Mouse (Mus musculus): ENCODE results near the gene Sbds. TPM values are rescaled to one million over a fixed set of nuclear protein-coding genes. Genes with fewer than 3 reads are reported as not detected.

Gene Sbds
- 48.5 and 55.1 TPM in 2 replicates for polyA plus RNA-seq (2015; fragmentation: Nextera tagmentation; extraction: Ambion mirVana)

DNA sequence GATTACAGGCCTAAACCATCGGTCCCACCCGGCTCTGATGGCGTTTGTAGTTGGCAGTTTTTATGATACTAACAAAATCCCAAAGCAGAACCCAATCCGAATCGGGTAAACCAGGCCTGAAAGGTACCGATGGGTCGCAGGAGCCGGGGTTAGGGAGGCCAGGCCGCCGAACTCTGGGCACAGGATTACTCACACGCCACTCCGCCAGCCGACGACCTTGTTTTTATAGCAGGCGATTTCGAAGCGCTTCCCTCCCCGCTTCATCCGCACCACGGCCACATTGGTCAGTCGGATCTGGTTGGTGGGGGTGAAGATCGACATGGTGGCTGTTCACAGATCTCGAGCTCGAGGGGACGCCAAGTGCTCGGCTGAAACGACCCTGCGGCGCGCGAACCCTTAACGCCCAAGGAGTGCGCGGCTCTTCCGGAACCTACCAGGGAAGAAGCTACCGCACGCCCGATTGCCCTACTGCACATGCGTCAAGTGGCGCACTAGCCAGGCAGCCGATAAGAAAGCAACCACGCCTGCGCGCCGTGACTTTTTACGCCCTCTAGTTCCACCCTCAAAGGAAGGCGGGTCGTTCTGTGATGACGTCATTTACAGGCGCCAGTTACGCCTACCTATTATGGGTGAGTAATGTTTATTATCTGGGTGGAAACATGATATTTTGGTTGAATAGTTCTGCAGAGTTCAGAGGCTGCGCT lies at the start of gene Sbds, which contains the start of gene Tyw1:
Sbds (minus strand) TSS at position 514 of the 704 bp plus-strand sequence.
Tyw1 (plus strand) TSS at position 603 of the 704 bp plus-strand sequence.
- peak; percentile 90 for ATAC-seq (replicated peaks)
- H3K4me3 ChIP-seq, result peak within 1 kb of the TSS; percentile 89
- peak within 1 kb of the TSS; percentile 86 for H3K27ac ChIP-seq
- no peaks in the 10 kb centered on the region for H3K9me3 ChIP-seq
- H3K36me3 ChIP-seq (replicated peaks), result peaks cover 30% of the 10 kb centered on the region
- peak within 1 kb of the TSS; percentile 88 for H3K9ac ChIP-seq
- no peaks in the 10 kb centered on the region for H3K27me3 ChIP-seq (replicated peaks)
- H3K4me1 ChIP-seq, result peaks cover 28% of the 10 kb centered on the region
- peak within 1 kb of the TSS; percentile 80 for H3K4me2 ChIP-seq
- under 1% methylated on average over 52 of the region's 52 CpGs for WGBS

DNA sequence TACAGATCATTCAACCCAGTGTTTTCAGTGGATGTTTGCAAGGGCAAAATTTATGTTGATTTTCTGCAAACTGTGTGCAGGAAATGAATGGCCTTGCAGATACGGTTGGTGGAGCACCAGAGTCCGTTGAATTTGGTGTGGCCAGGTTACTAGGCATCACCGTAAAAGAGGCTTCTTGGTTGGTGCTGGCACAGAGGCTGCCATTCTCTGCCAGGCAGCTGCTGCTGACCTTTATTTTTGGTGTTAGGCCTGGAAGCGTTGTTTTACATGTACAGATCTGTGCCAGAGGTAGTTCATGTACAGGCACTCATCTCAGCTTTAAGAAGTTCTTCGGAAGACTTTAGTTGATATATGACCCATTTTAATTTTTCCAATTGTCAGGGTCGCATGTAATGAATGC lies 48.3 kb upstream of the Sbds start:
- no peak for ATAC-seq (replicated peaks)
- 94% methylated on average over 6 of the region's 6 CpGs for WGBS
- H3K36me3 ChIP-seq (replicated peaks), result peaks cover 8% of the 10 kb centered on the region; the same call in 1 of the 2 replicates
- no peak overlapping the region for H3K27ac ChIP-seq
- H3K4me1 ChIP-seq, result no peaks in the 10 kb centered on the region
- H3K4me2 ChIP-seq, result no peak overlapping the region
- no peak overlapping the region for H3K4me3 ChIP-seq
- H3K9ac ChIP-seq, result no peak overlapping the region
- H3K27me3 ChIP-seq (replicated peaks), result no peaks in the 10 kb centered on the region
- H3K9me3 ChIP-seq, result no peaks in the 10 kb centered on the region

DNA sequence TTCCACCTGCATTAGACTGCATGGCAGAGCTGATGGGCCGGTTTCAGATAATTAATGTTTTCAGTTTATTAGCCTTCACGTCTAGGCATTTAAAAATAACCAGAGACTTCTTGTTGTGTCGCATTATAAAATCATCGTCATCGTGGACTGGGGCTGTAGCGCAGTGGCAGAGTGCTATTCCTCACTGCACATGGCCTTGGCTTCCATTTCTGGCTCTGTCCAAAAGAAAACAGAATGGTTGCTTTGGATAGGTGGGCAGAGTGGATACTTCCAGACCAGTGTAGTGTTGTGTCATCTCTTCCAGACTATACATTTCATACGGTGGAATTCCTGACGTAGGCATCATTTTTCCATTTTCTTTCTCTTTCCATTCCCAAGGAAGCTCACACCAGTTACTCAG lies 44.2 kb upstream of the Sbds start:
- Histone ChIP-seq H3K27me3 (replicated peaks) (no peaks in the 10 kb centered on the region), H3K27ac (no peak overlapping the region), H3K4me1 (no peaks in the 10 kb centered on the region), H3K4me2 (no peak overlapping the region), H3K4me3 (no peak overlapping the region), H3K9ac (no peak overlapping the region), H3K9me3 (no peaks in the 10 kb centered on the region), H3K36me3 (replicated peaks) (peaks cover 10% of the 10 kb centered on the region; the same call in 1 of the 2 replicates)
- no peak for ATAC-seq (replicated peaks)
- WGBS, result 96% methylated on average over 8 of the region's 8 CpGs

DNA sequence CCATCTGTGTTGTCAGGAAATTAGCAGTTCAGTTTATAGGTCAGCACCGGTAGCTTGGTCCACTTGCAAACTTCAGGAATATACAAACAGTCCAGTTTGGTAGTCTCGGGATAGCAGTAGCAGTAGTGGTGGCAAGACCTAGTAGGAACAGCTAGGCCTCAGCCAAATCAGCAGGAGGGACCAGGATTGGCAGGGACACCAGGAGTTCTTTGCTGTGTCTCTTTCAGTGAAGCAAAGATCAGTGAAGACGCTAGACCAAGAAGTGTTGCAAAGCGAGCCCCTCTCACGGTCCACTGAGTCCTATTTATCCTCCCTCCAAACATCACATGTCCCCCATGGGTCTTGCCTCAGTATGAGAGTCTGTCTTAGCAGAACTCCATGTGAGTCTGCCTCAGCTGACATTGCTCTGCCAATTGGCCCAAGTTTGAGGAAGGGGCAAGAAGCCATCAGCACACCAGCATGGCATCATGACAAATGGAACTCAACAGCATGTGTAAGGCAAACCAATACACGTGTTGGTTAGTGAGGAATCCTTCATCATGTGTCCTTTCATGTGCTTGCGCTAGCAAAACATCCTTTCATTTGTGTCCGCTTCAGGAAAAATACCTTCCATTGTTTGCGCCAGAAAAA lies 43.6 kb upstream of the Sbds start:
- no peak overlapping the region for H3K4me3 ChIP-seq
- H3K36me3 ChIP-seq (replicated peaks), result peaks cover 10% of the 10 kb centered on the region; the same call in 1 of the 2 replicates
- no peak overlapping the region for H3K27ac ChIP-seq
- no peak overlapping the region for H3K4me2 ChIP-seq
- no peak overlapping the region for H3K9ac ChIP-seq
- H3K9me3 ChIP-seq, result no peaks in the 10 kb centered on the region
- no peak for ATAC-seq (replicated peaks)
- H3K4me1 ChIP-seq, result no peaks in the 10 kb centered on the region
- H3K27me3 ChIP-seq (replicated peaks), result no peaks in the 10 kb centered on the region
- WGBS, result 92% methylated on average over 9 of the region's 9 CpGs

DNA sequence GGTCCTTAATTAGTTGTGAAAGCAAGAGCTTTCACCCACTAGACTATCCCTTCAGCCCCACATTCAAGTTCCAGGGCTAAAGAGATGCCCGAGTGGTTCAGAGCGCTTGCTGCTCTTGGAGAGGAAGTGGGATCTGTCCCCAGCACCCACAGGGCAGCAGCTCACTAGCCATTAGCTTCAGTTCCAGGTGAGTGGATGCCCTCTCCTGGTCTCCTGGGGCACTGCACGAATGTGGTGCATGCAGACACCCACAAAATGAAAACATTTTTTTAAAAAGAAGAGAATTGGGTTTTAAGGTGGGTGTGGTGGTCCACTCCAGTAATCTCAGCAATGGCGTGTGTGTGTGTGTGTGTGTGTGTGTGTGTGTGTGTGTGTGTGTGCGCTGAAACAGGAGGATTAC lies 40.7 kb upstream of the Sbds start:
- Histone ChIP-seq H3K36me3 (replicated peaks) (peaks cover 4% of the 10 kb centered on the region; the same call in 1 of the 2 replicates), H3K9ac (no peak overlapping the region), H3K4me2 (no peak overlapping the region), H3K9me3 (no peaks in the 10 kb centered on the region), H3K27me3 (replicated peaks) (no peaks in the 10 kb centered on the region), H3K4me1 (no peaks in the 10 kb centered on the region), H3K4me3 (no peak overlapping the region), H3K27ac (no peak overlapping the region)
- ATAC-seq (replicated peaks), result no peak
- 83% methylated on average over 5 of the region's 5 CpGs for WGBS

DNA sequence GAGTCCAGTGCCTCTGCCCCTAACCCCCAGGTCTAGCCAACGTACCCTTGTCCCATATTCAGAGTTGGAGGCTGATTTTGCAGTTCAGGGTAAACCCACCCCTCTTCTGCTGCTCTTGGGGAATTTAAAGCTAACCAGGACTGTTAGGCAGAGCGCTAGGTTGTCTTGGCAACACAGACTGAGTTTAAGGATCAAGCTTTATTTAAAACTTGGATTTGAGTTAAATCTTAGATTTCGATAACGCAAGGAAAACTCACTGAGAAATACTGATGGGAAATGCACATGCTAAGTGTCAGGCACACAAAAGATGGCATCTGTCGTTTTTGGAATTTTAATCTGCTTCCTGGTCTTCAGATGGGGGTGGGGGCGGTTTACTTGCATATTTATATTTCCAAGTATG lies 39.3 kb upstream of the Sbds start:
- ATAC-seq (replicated peaks), result no peak
- H3K36me3 ChIP-seq (replicated peaks), result peaks cover 5% of the 10 kb centered on the region; the same call in 1 of the 2 replicates

DNA sequence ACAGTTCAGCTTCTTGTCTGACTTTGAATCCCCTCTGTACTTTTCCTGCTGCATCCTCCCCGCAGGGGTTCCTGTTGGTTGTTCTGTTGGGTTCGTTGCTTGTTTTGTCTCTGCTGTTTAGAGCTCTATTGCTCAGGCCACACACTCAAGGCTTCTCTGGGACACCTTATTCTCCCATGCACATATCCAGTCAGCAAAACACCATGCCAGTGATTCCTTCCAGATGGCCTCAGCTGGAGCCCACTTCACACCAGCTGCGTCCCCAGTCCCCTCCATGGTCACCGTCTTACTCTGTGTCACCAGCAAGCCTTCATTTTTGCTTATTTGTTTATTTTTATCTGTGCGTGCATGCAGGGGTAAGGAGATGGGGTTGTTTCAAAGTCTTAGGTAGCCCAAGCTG lies 38.6 kb upstream of the Sbds start:
- WGBS, result 70% methylated on average over 5 of the region's 5 CpGs
- Histone ChIP-seq H3K27me3 (replicated peaks) (no peaks in the 10 kb centered on the region), H3K27ac (no peak overlapping the region), H3K9me3 (no peaks in the 10 kb centered on the region), H3K36me3 (replicated peaks) (peaks cover 5% of the 10 kb centered on the region; the same call in 1 of the 2 replicates), H3K4me2 (no peak overlapping the region), H3K9ac (no peak overlapping the region), H3K4me3 (no peak overlapping the region), H3K4me1 (no peaks in the 10 kb centered on the region)
- no peak for ATAC-seq (replicated peaks)

More for the DNA sequence above, 39.3 kb upstream of the Sbds start:
- Histone ChIP-seq H3K4me3 (no peak overlapping the region), H3K4me1 (no peaks in the 10 kb centered on the region), H3K4me2 (no peak overlapping the region), H3K27me3 (replicated peaks) (no peaks in the 10 kb centered on the region), H3K9ac (no peak overlapping the region), H3K27ac (no peak overlapping the region), H3K9me3 (no peaks in the 10 kb centered on the region)
- 77% methylated on average over 6 of the region's 6 CpGs for WGBS

DNA sequence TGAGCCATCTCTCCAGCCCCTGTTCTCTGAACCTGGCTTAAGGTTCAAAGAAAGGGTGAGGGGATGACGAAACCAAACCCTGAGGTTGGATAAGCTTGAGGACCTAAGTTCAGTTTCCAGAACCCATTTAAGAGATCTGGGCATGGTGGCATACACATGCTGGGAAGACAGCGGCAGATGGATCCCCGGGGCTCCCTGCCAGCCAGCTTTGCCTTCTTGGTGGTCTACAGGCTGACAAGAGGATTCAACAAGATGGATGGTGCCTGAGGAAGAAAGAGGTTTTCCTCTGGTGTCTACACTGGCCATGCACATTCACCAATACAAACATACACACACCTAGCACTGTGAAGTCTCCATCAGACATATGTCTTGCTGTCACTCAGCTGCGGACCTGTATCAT lies 37.6 kb upstream of the Sbds start:
- H3K9me3 ChIP-seq, result no peaks in the 10 kb centered on the region
- 0 out of 2 replicates have a peak, but pooled peaks cover 5% of the 10 kb centered on the region for H3K36me3 ChIP-seq (replicated peaks)
- H3K27me3 ChIP-seq (replicated peaks), result no peaks in the 10 kb centered on the region
- H3K4me3 ChIP-seq, result no peak overlapping the region
- H3K27ac ChIP-seq, result no peak overlapping the region
- H3K4me1 ChIP-seq, result no peaks in the 10 kb centered on the region
- no peak overlapping the region for H3K9ac ChIP-seq
- no peak for ATAC-seq (replicated peaks)
- H3K4me2 ChIP-seq, result no peak overlapping the region
- 89% methylated on average over 4 of the region's 4 CpGs for WGBS

DNA sequence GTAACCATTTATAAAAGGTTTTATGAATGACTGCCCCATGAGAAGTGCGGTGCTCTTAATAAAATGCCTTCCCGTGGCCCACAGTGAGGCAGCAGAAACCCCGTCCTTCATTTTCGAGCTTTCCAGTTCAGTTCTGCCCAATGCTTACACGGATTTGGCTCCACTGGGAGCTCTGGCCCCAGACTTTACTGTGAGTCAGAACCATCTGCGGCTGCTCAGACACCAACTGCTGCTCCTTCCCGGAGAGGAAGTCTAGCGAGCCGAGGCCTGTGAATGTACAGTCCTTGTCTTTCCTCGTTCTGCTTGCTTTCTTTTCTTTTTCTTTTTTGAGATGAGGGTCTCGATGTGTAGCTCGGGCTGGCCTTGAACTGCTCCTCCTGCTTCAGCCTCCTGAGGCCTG lies 35.4 kb upstream of the Sbds start:
- WGBS, result 95% methylated on average over 12 of the region's 12 CpGs
- no peak for ATAC-seq (replicated peaks)
- H3K4me3 ChIP-seq, result no peak overlapping the region
- no peak overlapping the region for H3K4me2 ChIP-seq
- no peaks in the 10 kb centered on the region for H3K4me1 ChIP-seq
- H3K27ac ChIP-seq, result no peak overlapping the region
- H3K9me3 ChIP-seq, result no peaks in the 10 kb centered on the region
- H3K27me3 ChIP-seq (replicated peaks), result no peaks in the 10 kb centered on the region
- H3K9ac ChIP-seq, result no peak overlapping the region
- 0 out of 2 replicates have a peak, but pooled peaks cover 3% of the 10 kb centered on the region for H3K36me3 ChIP-seq (replicated peaks)

DNA sequence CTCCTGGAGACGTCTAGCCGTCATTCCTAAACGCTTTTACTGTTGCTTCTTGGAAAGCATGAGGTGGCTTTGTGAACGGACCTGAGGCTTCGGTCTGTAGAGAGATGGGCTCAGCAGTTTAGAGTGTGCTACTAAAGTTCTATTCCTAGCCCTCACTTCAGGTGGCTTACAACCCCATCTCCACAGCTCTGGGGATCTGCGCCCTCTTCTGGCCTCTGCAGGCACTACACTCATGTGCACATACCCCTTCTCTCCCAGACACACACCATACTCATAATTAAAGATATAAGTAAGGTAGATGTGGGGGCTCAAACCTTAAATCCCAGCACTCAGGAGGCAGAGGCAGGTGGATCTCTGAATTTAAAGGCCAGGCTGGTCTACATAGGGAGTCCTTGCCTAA lies 34.9 kb upstream of the Sbds start:
- Histone ChIP-seq H3K4me2 (no peak overlapping the region), H3K4me3 (no peak overlapping the region), H3K36me3 (replicated peaks) (0 out of 2 replicates have a peak, but pooled peaks cover 3% of the 10 kb centered on the region), H3K9ac (no peak overlapping the region), H3K27me3 (replicated peaks) (no peaks in the 10 kb centered on the region), H3K9me3 (no peaks in the 10 kb centered on the region), H3K4me1 (no peaks in the 10 kb centered on the region), H3K27ac (no peak overlapping the region)
- no peak for ATAC-seq (replicated peaks)
- WGBS, result 96% methylated on average over 6 of the region's 6 CpGs

DNA sequence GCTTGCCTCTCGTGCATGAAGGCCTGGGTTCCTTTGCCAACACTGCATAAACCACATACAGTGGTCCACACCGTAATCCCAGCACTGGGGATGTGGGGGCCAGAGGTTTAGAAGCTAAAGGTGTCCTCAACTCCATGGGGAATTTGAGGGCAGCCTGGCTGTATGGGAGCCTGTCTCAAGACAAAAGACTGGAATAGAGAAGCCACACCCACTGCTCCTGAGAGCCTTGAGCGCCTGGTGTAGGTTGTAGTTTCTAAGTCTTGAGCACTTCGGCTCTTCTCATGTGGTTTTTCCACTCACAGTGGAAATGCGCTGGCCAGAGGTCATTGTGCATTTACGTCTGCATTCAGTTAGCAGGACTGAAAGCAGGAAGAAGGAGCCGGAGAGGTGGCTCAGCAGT lies 32.8 kb upstream of the Sbds start:
- H3K4me3 ChIP-seq, result no peak overlapping the region
- H3K27ac ChIP-seq, result no peak overlapping the region
- no peak for ATAC-seq (replicated peaks)
- WGBS, result 90% methylated on average over 7 of the region's 7 CpGs
- no peak overlapping the region for H3K4me2 ChIP-seq
- no peak overlapping the region for H3K9ac ChIP-seq
- peaks cover 9% of the 10 kb centered on the region; the same call in 1 of the 2 replicates for H3K36me3 ChIP-seq (replicated peaks)
- no peaks in the 10 kb centered on the region for H3K9me3 ChIP-seq
- H3K27me3 ChIP-seq (replicated peaks), result no peaks in the 10 kb centered on the region
- H3K4me1 ChIP-seq, result no peaks in the 10 kb centered on the region

DNA sequence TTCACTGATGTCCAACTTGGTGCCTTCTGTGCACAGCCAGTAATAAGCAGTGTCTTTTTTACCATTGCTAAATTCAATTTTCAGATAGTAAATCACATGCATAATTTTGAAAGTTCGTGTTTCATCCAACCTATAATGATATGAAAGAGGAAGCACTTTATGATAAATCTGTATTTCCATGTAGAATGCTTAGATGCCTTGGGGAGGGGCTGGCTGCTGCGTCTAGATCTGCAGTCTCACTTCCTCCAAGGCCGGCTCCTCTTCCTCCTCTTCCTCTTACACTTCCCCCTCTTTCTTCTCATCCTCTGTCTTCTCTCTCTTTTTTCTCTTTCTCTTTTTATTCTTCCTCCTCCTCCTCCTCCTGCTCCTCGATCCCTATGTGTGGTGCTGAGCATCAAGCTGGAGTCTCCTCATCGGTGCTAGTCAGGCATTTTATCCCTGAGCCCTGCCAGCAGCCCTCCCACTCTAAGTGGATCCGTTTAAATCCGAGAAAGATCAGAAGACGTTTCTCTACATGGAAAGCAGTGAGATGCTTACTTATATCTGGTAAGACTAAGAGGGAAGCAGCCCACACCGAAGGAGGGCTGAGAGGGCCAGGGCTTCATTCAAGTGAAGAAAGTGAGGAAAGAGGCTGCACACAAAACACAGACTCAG lies 27.9 kb upstream of the Sbds start:
- no peak for ATAC-seq (replicated peaks)
- peaks cover 39% of the 10 kb centered on the region for H3K36me3 ChIP-seq (replicated peaks)

More for the DNA sequence above, 27.9 kb upstream of the Sbds start:
- H3K9ac ChIP-seq, result no peak overlapping the region
- H3K4me2 ChIP-seq, result no peak overlapping the region
- no peaks in the 10 kb centered on the region for H3K9me3 ChIP-seq
- H3K27ac ChIP-seq, result no peak overlapping the region
- WGBS, result 98% methylated on average over 9 of the region's 9 CpGs
- no peaks in the 10 kb centered on the region for H3K27me3 ChIP-seq (replicated peaks)
- no peaks in the 10 kb centered on the region for H3K4me1 ChIP-seq
- H3K4me3 ChIP-seq, result no peak overlapping the region

Measured in midbrain, embryonic 15.5 days (tissue).